Mouse (Mus musculus): ENCODE measurements around the gene Grid2ip. TPM values are rescaled to one million over a fixed set of nuclear protein-coding genes. Genes with fewer than 3 reads are reported as not detected.
"Not testable (repeated sequence)": the region's sequence is repeated elsewhere in the genome, so short reads cannot be mapped to it uniquely, and the experiment has no call there.

Grid2ip gene
- polyA plus RNA-seq, 1 experiment, result not detected

DNA sequence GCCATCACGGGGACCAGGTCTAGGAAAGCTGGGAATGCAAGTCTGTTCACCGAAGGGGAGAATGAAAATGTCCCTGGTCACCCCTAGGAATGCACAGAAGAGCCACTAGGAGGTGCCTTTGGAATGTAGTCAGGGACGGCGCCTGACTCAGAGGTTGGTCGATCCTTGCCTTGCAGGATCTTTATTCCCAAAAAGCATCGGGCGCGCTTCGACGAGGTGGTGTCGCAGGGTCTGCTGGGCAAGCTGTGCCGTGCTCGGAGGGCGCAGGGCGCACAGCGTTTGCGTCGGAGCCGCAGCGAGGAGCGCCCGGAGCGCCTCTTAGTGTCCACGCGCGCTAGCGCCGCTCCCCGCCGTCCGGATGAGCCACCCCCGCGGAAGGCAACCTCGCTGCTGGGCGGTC is 15.7 kb downstream of the Grid2ip start:
- TF ChIP-seq REST (IDR thresholded peaks at IDR 0.05; ENCODE audit: insufficient read depth, insufficient read length), result no peak
- TF ChIP-seq E2F4 (IDR thresholded peaks at IDR 0.05; ENCODE audit: insufficient read depth), result no peak
- Histone ChIP-seq H3K27me3 (ENCODE audit: control insufficient read depth, insufficient read depth, insufficient read length) (peaks cover 74% of the 10 kb centered on the region), H3K4me2 (ENCODE audit: low read depth) (no peak overlapping the region), H3ac (ENCODE audit: control insufficient read depth, insufficient read length) (no peak overlapping the region), H3K79me2 (ENCODE audit: control insufficient read depth, insufficient read depth) (no peaks in the 10 kb centered on the region), H3K36me3 (ENCODE audit: control insufficient read depth, insufficient read depth) (no peaks in the 10 kb centered on the region), H3K4me3 (no peak overlapping the region)

DNA sequence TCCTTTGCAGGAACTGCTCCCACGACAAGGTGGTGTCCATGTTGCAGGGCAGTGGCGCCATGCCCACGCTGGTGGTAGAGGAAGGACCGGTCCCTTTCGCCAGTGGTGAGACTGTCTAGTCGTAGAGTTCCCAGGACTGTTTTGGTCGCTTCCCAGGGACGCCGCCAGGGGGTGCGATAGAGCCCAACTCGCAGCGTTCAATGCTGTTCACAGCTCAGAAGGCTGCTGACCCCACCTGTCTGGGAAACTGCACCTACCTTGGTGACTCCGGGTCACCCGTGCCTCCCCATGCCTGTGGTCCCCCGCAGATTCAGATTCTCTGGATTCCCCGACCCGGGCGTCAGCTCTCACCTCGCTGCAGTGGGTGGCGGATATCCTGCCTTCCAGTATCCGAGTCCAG is 18.1 kb downstream of the Grid2ip start:
- no peak overlapping the region for H3K4me3 ChIP-seq
- H3K27me3 ChIP-seq (ENCODE audit: control insufficient read depth, insufficient read depth, insufficient read length), result peaks cover 63% of the 10 kb centered on the region
- no peak overlapping the region for H3K4me2 ChIP-seq (ENCODE audit: low read depth)
- H3K36me3 ChIP-seq (ENCODE audit: control insufficient read depth, insufficient read depth), result no peaks in the 10 kb centered on the region
- no peak for TF ChIP-seq TCF3 (IDR thresholded peaks at IDR 0.05; ENCODE audit: insufficient read length, low read depth)
- no peak for TF ChIP-seq TCF12 (IDR thresholded peaks at IDR 0.05; ENCODE audit: insufficient read depth, poor library complexity, severe bottlenecking)
- no peak for TF ChIP-seq USF1 (IDR thresholded peaks at IDR 0.05; ENCODE audit: low read depth)
- no peak for TF ChIP-seq SRF (IDR thresholded peaks at IDR 0.05; ENCODE audit: control insufficient read depth, insufficient read length, low read depth)
- TF ChIP-seq MYOG (IDR thresholded peaks at IDR 0.05; ENCODE audit: control insufficient read depth in 1 of 3, insufficient read depth in 1 of 3, insufficient read length in 2 of 3, low read depth in 2 of 3), result no peak
- TF ChIP-seq MAX (IDR thresholded peaks at IDR 0.05; ENCODE audit: low read depth), result no peak
- TF ChIP-seq REST (IDR thresholded peaks at IDR 0.05; ENCODE audit: insufficient read depth, insufficient read length), result no peak
- H3K79me2 ChIP-seq (ENCODE audit: control insufficient read depth, insufficient read depth), result no peaks in the 10 kb centered on the region
- no peak overlapping the region for H3ac ChIP-seq (ENCODE audit: control insufficient read depth, insufficient read length)

DNA sequence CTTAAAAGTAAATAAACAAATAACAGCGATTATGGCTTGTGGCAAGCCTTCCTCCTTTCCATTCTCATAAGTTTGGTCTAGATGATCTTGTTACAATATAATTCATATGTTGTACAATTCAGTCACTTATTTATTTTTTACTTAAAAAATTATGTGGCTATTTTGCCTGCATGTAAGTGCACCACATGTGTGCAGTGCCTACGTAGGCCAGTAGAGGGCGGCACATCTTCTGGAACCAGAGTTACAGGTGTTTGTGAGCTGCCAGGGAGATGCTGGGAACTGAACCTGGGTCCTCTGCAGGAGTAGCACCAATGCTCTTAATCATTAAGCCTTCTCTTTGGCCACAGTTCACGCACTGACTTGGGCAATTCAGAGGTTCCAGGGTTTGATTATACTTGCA is 19.0 kb downstream of the Grid2ip start:
- H3K4me3 ChIP-seq, result no peak overlapping the region
- no peak overlapping the region for H3K4me2 ChIP-seq (ENCODE audit: low read depth)
- H3K36me3 ChIP-seq (ENCODE audit: control insufficient read depth, insufficient read depth), result no peaks in the 10 kb centered on the region
- H3ac ChIP-seq (ENCODE audit: control insufficient read depth, insufficient read length), result no peak overlapping the region
- TF ChIP-seq MYOG (IDR thresholded peaks at IDR 0.05; ENCODE audit: control insufficient read depth in 1 of 3, insufficient read depth in 1 of 3, insufficient read length in 2 of 3, low read depth in 2 of 3) (no peak), CEBPB (IDR thresholded peaks at IDR 0.05; ENCODE audit: insufficient read depth, poor library complexity, severe bottlenecking) (no peak), MAX (IDR thresholded peaks at IDR 0.05; ENCODE audit: low read depth) (no peak), SRF (IDR thresholded peaks at IDR 0.05; ENCODE audit: control insufficient read depth, insufficient read length, low read depth) (no peak), MYOD1 (IDR thresholded peaks at IDR 0.05; ENCODE audit: control insufficient read depth in 1 of 3, insufficient read length in 2 of 3, low read depth in 2 of 3) (no peak), USF1 (IDR thresholded peaks at IDR 0.05; ENCODE audit: low read depth) (no peak)
- no peaks in the 10 kb centered on the region for H3K79me2 ChIP-seq (ENCODE audit: control insufficient read depth, insufficient read depth)
- H3K27me3 ChIP-seq (ENCODE audit: control insufficient read depth, insufficient read depth, insufficient read length), result peaks cover 63% of the 10 kb centered on the region

DNA sequence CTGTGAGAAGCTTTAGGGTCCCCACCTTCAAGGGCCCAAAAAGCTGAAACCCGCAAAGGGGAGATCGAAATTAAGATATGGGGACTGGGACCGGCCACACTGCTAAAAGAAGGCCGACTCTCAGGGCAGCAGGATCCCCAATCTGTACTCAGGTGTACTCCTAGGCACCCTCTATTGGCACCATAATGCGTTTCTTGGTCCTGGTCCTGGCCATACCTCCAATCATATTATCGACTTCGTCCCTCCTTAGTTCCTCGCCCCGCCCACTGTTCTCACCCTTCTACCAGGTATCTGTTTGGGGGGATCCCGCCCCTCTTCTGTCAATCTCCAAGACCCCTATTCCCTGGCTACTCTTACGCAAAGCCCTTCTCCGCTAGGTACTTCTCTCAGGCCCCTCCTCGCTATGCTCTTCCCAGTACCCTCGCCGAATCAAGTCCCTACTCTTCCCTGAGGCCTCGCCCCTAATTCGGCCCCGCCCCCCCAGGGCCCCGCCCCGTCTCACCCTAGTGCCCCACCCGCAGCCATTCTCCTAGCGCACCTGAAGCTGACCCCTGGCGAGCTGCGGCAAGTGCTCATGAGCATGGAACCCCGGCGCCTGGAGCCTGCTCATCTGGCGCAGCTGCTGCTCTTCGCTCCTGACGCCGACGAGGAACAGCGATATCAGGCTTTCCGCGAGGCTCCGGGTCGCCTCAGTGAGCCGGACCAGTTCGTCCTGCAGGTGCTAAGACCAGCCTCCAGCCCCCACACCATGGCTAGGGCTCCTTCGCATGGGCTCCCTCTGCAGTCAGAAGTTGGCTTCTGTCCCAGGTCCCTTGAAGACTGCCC is 29.9 kb downstream of the Grid2ip start:
- Histone ChIP-seq H3K4me3 (no peak overlapping the region), H3K27me3 (ENCODE audit: control insufficient read depth, insufficient read depth, insufficient read length) (peaks cover 57% of the 10 kb centered on the region), H3K36me3 (ENCODE audit: control insufficient read depth, insufficient read depth) (no peaks in the 10 kb centered on the region), H3K4me2 (ENCODE audit: low read depth) (no peak overlapping the region), H3K79me2 (ENCODE audit: control insufficient read depth, insufficient read depth) (no peaks in the 10 kb centered on the region), H3ac (ENCODE audit: control insufficient read depth, insufficient read length) (no peak overlapping the region)
- no peak for TF ChIP-seq POLR2A (IDR thresholded peaks at IDR 0.05; ENCODE audit: insufficient read length, low read depth)
- TF ChIP-seq E2F4 (IDR thresholded peaks at IDR 0.05; ENCODE audit: insufficient read depth), result no peak
- TF ChIP-seq REST (IDR thresholded peaks at IDR 0.05; ENCODE audit: insufficient read depth, insufficient read length), result no peak
- TF ChIP-seq TCF3 (IDR thresholded peaks at IDR 0.05; ENCODE audit: insufficient read length, low read depth), result no peak
- TF ChIP-seq MYOG (IDR thresholded peaks at IDR 0.05; ENCODE audit: control insufficient read depth in 1 of 3, insufficient read depth in 1 of 3, insufficient read length in 2 of 3, low read depth in 2 of 3), result no peak
- no peak for TF ChIP-seq TCF12 (IDR thresholded peaks at IDR 0.05; ENCODE audit: insufficient read depth, poor library complexity, severe bottlenecking)
- TF ChIP-seq MYOD1 (IDR thresholded peaks at IDR 0.05; ENCODE audit: control insufficient read depth in 1 of 3, insufficient read length in 2 of 3, low read depth in 2 of 3), result no peak
- no peak for TF ChIP-seq USF1 (IDR thresholded peaks at IDR 0.05; ENCODE audit: low read depth)
- TF ChIP-seq CEBPB (IDR thresholded peaks at IDR 0.05; ENCODE audit: insufficient read depth, poor library complexity, severe bottlenecking), result no peak
- TF ChIP-seq SRF (IDR thresholded peaks at IDR 0.05; ENCODE audit: control insufficient read depth, insufficient read length, low read depth), result no peak
- no peak for TF ChIP-seq POLR2AphosphoS2 (IDR thresholded peaks at IDR 0.05; ENCODE audit: insufficient read length, low read depth)
- no peak for TF ChIP-seq MAX (IDR thresholded peaks at IDR 0.05; ENCODE audit: low read depth)

DNA sequence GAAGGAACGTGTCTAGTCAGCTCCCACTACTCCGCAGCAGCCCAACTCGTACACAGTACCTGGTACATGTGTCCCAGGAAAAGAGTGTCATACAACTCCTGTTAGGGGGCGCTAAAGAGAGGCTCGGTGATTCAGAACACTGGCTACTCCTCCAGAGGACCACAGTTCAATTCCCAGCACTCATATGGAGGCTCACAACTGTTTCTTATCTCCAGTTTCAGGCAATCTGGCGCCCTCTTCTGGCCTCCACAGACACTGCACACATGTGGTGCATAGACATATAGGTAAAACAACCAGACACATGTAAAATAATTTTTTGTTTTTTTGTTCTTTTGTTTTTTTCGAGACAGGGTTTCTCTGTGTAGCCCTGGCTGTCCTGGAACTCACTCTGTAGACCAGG is 37.0 kb downstream of the Grid2ip start:
- H3K36me3 ChIP-seq (ENCODE audit: control insufficient read depth, insufficient read depth), result peaks cover 3% of the 10 kb centered on the region
- TF ChIP-seq MAX (IDR thresholded peaks at IDR 0.05; ENCODE audit: low read depth) (no peak), REST (IDR thresholded peaks at IDR 0.05; ENCODE audit: insufficient read depth, insufficient read length) (no peak), POLR2AphosphoS2 (IDR thresholded peaks at IDR 0.05; ENCODE audit: insufficient read length, low read depth) (no peak), USF1 (IDR thresholded peaks at IDR 0.05; ENCODE audit: low read depth) (no peak)
- no peak overlapping the region for H3K4me2 ChIP-seq (ENCODE audit: low read depth)
- H3K79me2 ChIP-seq (ENCODE audit: control insufficient read depth, insufficient read depth), result no peaks in the 10 kb centered on the region
- H3K27me3 ChIP-seq (ENCODE audit: control insufficient read depth, insufficient read depth, insufficient read length), result peaks cover 8% of the 10 kb centered on the region
- H3K4me3 ChIP-seq, result no peak overlapping the region
- H3ac ChIP-seq (ENCODE audit: control insufficient read depth, insufficient read length), result no peak overlapping the region

DNA sequence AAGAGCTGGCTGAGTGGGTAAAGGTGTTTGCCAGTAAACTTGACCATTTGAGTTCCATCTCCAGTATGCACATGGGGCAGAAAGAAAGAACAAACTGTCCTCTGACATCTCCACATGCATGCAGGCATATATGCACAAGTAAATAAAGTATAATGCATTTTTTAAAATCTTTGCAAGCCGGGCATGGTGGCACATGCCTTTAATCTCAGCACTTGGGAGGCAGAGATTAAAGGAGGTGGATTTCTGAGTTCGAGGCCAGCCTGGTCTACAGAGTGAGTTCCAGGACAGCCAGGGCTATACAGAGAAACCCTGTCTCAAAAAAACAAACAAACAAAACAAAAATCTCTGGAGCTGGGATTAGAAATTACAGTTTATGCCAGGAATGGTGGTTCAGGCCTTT is 37.8 kb downstream of the Grid2ip start:
- not testable (repeated sequence) for H3K4me3 ChIP-seq; H3ac ChIP-seq (ENCODE audit: control insufficient read depth, insufficient read length); H3K4me2 ChIP-seq (ENCODE audit: low read depth); H3K79me2 ChIP-seq (ENCODE audit: control insufficient read depth, insufficient read depth); H3K36me3 ChIP-seq (ENCODE audit: control insufficient read depth, insufficient read depth); H3K27me3 ChIP-seq (ENCODE audit: control insufficient read depth, insufficient read depth, insufficient read length)

All from myocyte (in vitro differentiated cells).